Mouse (Mus musculus): ENCODE measurements around the gene Heatr4.

DNA sequence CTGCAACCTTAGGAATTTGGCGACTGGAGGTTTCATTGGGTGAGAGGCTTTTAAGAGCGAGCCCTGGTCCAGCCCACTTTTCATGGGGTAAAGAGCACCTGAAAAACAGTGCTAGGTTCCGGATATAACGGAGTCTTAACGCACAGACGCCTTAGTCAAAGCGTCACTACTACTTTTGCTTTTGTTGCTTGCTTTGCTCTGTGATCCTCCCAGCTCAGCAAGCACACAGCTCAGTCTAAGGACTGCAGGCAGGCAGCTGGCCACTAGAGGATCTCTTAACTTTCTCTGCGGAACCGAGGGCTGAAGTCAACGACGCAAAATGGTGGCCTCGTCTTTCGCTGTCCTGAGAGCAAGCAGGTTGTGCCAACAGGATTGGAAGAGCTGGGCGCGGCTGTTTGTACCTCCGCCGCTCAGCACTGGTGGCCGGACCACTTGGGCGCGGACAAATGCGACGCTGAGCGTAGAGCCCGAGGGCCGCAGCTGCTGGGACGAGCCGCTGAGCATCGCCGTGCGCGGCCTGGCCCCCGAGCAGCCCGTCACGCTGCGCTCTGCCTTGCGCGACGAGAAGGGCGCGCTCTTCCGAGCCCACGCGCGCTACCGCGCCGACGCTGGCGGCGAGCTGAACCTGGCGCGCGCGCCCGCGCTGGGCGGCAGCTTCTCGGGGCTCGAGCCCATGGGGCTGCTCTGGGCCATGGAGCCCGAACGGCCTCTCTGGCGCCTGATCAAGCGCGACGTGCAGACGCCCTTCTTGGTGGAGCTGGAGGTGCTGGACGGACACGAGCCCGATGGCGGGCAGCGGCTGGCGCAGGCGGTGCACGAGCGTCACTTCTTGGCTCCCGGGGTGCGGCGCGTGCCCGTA is 3.2 kb upstream of the Heatr4 start, which contains the start of gene Acot2:
- peak; percentile 57 for TF ChIP-seq CTCF (IDR thresholded peaks at IDR 0.05; ENCODE audit: low read depth)
- TF ChIP-seq EP300 (IDR thresholded peaks at IDR 0.05; ENCODE audit: low read depth) = 0 out of 2 replicates have a peak, but pooled peaks have one; percentile 17
